Mouse (Mus musculus) ovary, postnatal 10 days (tissue): Measurements from ENCODE around the gene Bahcc1.

Source experiments
- DNase-seq: peaks from one replicate; pipeline ENCODE4 v3.0.0; 2022; ENCODE audit warnings: low spot score

Gene Bahcc1

GRCm38 (mm10) chr11:120261416-120262355, 28.9 kb downstream of the Bahcc1 start:
- DNase-seq: peak; percentile 97

- DNase-seq: peak; percentile 58
These were observed 29.7 kb downstream of the Bahcc1 start for GRCm38 (mm10) chr11:120262356-120262901.

GRCm38 (mm10) chr11:120263176-120263575, 30.4 kb downstream of the Bahcc1 start:
- DNase-seq: no peak

GRCm38 (mm10) chr11:120264008-120264407, 31.3 kb downstream of the Bahcc1 start:
- DNase-seq: no peak

GRCm38 (mm10) chr11:120265458-120265857, 32.7 kb downstream of the Bahcc1 start:
- no peak for DNase-seq

- no peak for DNase-seq
These were observed 33.6 kb downstream of the Bahcc1 start for GRCm38 (mm10) chr11:120266259-120266758.

- DNase-seq: no peak
These were observed 34.5 kb downstream of the Bahcc1 start for GRCm38 (mm10) chr11:120267274-120267673.

- DNase-seq: no peak
These were observed 34.9 kb downstream of the Bahcc1 start for GRCm38 (mm10) chr11:120267676-120268075.

GRCm38 (mm10) chr11:120268195-120268967, 35.6 kb downstream of the Bahcc1 start:
- no peak for DNase-seq

GRCm38 (mm10) chr11:120269007-120269406, 36.3 kb downstream of the Bahcc1 start:
- DNase-seq: no peak

GRCm38 (mm10) chr11:120269498-120270104, 36.9 kb downstream of the Bahcc1 start:
- no peak for DNase-seq

GRCm38 (mm10) chr11:120279335-120279734, 46.6 kb downstream of the Bahcc1 start:
- no peak for DNase-seq

- DNase-seq: no peak
These were observed 47.6 kb downstream of the Bahcc1 start for GRCm38 (mm10) chr11:120280281-120280773.

GRCm38 (mm10) chr11:120280774-120281173, 48.0 kb downstream of the Bahcc1 start:
- no peak for DNase-seq

- no peak for DNase-seq
These were observed 48.5 kb downstream of the Bahcc1 start for GRCm38 (mm10) chr11:120281197-120281596.

- no peak for DNase-seq
These were observed 50.8 kb downstream of the Bahcc1 start for GRCm38 (mm10) chr11:120283542-120283941.

GRCm38 (mm10) chr11:120289644-120290043, 56.9 kb downstream of the Bahcc1 start:
- DNase-seq: no peak

GRCm38 (mm10) chr11:120290266-120290665, 57.5 kb downstream of the Bahcc1 start:
- no peak for DNase-seq

GRCm38 (mm10) chr11:120293714-120294113, 61.0 kb downstream of the Bahcc1 start:
- no peak for DNase-seq

- DNase-seq: no peak
These were observed 63.8 kb downstream of the Bahcc1 start for GRCm38 (mm10) chr11:120296305-120297144.

- no peak for DNase-seq
These were observed 65.0 kb downstream of the Bahcc1 start for GRCm38 (mm10) chr11:120297767-120298166.
